26 mouse cellular contexts compared by ENCODE assay signal in the genomic region with DNA sequence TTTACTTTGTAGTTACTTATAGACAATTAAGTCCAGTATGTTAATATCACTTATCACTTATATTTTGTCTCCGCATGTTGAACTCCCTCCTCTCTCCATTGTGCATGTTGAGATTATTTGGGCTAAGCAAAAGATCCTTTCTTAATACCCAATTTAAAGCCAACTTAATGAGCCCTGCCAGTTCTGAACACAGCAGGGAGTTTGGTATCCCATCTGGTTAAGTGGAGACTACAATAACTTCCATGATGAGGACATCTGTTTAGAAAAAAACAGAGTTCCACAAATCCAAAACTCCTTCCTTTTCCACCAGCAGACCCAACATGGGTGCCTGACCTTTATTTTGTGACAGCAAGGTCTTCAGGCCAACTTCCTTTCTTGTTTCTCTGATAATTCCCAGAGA.
DNase-seq lines count a peak whose midpoint lies in the region; ATAC-seq and TF ChIP-seq lines count a peak whose summit lies in the region.
"Had no signal": no experiment of that assay in that cellular context is flagged by ENCODE, and none has a peak within 500 bp of the region (broad histone marks: within the 10 kb centered on the region; RNA-seq: fewer than 3 reads in every experiment).

No protein-coding gene starts in this region.

- H3K36me3 ChIP-seq in forebrain, embryonic 12.5 days (replicated peaks), result no peaks in the 10 kb centered on the region
- no peaks in the 10 kb centered on the region for H3K36me3 ChIP-seq in forebrain, embryonic 16.5 days (ENCODE audit: control insufficient read depth, insufficient read depth)
- H3K36me3 ChIP-seq in hindbrain, postnatal 0 days (ENCODE audit: insufficient read depth, low read length), result no peaks in the 10 kb centered on the region
- no peaks in the 10 kb centered on the region for H3K36me3 ChIP-seq in hindbrain, embryonic 16.5 days (ENCODE audit: control insufficient read depth, insufficient read depth, low read length)
- H3K36me3 ChIP-seq: embryonic facial prominence, embryonic 10.5 days; embryonic facial prominence, embryonic 13.5 days; hindbrain, embryonic 12.5 days; hindbrain, embryonic 15.5 days had no signal

- no peaks in the 10 kb centered on the region for H3K9me3 ChIP-seq in forebrain, embryonic 12.5 days
- no peaks in the 10 kb centered on the region for H3K9me3 ChIP-seq in forebrain, embryonic 16.5 days (ENCODE audit: control insufficient read depth, low read length)
- no peaks in the 10 kb centered on the region for H3K9me3 ChIP-seq in hindbrain, postnatal 0 days (ENCODE audit: low read length)
- no peaks in the 10 kb centered on the region for H3K9me3 ChIP-seq in hindbrain, embryonic 16.5 days (ENCODE audit: control insufficient read depth, low read length)
- H3K9me3 ChIP-seq: embryonic facial prominence, embryonic 10.5 days; embryonic facial prominence, embryonic 13.5 days; hindbrain, embryonic 12.5 days; hindbrain, embryonic 15.5 days had no signal

- DNase-seq in hindbrain, postnatal 0 days (ENCODE audit: low spot score), result peak; percentile 19
- DNase-seq in brain, embryonic 14.5 days (ENCODE audit: low read depth), result peak; percentile 52
- peak; percentile 79 for DNase-seq in retina, postnatal 1 day
- DNase-seq in adipocyte (ENCODE audit: low spot score), result no peak
- DNase-seq: adrenal gland, adult 8-10 months; adrenal gland, postnatal 25 days; cerebellum, adult 18-20 months; cerebellum, adult 9-10 months; cerebellum, postnatal 36 days; embryo, embryonic 11 days; gastrocnemius, postnatal 10 days; heart, adult 11 months; kidney, adult 18-20 months; kidney, adult 9 months had no signal

- no peak for TF ChIP-seq POLR2A in brain, embryonic 14.5 days (IDR thresholded peaks at IDR 0.05; ENCODE audit: borderline replicate concordance, extremely low read depth, insufficient read depth, insufficient read length, poor library complexity, severe bottlenecking)

- H3K9ac ChIP-seq in forebrain, embryonic 12.5 days, result no peak overlapping the region
- H3K9ac ChIP-seq in forebrain, embryonic 16.5 days (replicated peaks; ENCODE audit: low read depth, low read length), result no peak overlapping the region
- no peak overlapping the region for H3K9ac ChIP-seq in hindbrain, postnatal 0 days (replicated peaks; ENCODE audit: low read length)
- no peak overlapping the region for H3K9ac ChIP-seq in hindbrain, embryonic 16.5 days (ENCODE audit: low read depth, low read length)
- H3K9ac ChIP-seq: embryonic facial prominence, embryonic 13.5 days; hindbrain, embryonic 12.5 days; hindbrain, embryonic 15.5 days had no signal

- no peak for TF ChIP-seq CTCF in hindbrain, postnatal 0 days (IDR thresholded peaks at IDR 0.05; ENCODE audit: low read depth)
- no peak for TF ChIP-seq CTCF in brain, embryonic 14.5 days (IDR thresholded peaks at IDR 0.05; ENCODE audit: borderline replicate concordance, extremely low read depth, insufficient read depth, insufficient read length)

- H3K4me2 ChIP-seq in forebrain, embryonic 12.5 days, result no peak overlapping the region
- no peak overlapping the region for H3K4me2 ChIP-seq in forebrain, embryonic 16.5 days (ENCODE audit: low read length)
- H3K4me2 ChIP-seq in hindbrain, postnatal 0 days (ENCODE audit: low read depth, low read length), result no peak overlapping the region
- H3K4me2 ChIP-seq in hindbrain, embryonic 16.5 days (ENCODE audit: low read length), result no peak overlapping the region
- H3K4me2 ChIP-seq: embryonic facial prominence, embryonic 13.5 days; heart, embryonic 11.5 days; hindbrain, embryonic 12.5 days; hindbrain, embryonic 15.5 days had no signal

- WGBS in forebrain, embryonic 12.5 days, result 74% methylated on average over 1 of the region's 1 CpGs
- 38% methylated on average over 1 of the region's 1 CpGs for WGBS in forebrain, embryonic 16.5 days
- WGBS in hindbrain, postnatal 0 days, result 70% methylated on average over 1 of the region's 1 CpGs
- WGBS in hindbrain, embryonic 16.5 days, result 79% methylated on average over 1 of the region's 1 CpGs

- no peak overlapping the region for H3K4me3 ChIP-seq in forebrain, embryonic 12.5 days (replicated peaks)
- H3K4me3 ChIP-seq in forebrain, embryonic 16.5 days (replicated peaks; ENCODE audit: low read length), result no peak overlapping the region
- no peak overlapping the region for H3K4me3 ChIP-seq in hindbrain, postnatal 0 days (ENCODE audit: low read length)
- no peak overlapping the region for H3K4me3 ChIP-seq in hindbrain, embryonic 16.5 days (ENCODE audit: low read length)
- H3K4me3 ChIP-seq: embryonic facial prominence, embryonic 10.5 days; embryonic facial prominence, embryonic 13.5 days; erythroblast, embryonic 14.5 days; hindbrain, embryonic 12.5 days; hindbrain, embryonic 15.5 days had no signal

- 0 out of 2 replicates have a peak, but pooled peaks have one; percentile 17 for ATAC-seq in forebrain, embryonic 12.5 days (ENCODE audit: low FRiP score)
- no peak for ATAC-seq in forebrain, embryonic 16.5 days
- no peak for ATAC-seq in hindbrain, postnatal 0 days
- no peak for ATAC-seq in hindbrain, embryonic 16.5 days
- ATAC-seq: CD4-positive, CD25-positive, alpha-beta regulatory T cell, adult 4 months; inflammation-experienced regulatory T-cells, adult 6 months; intestine, embryonic 16.5 days had no signal

- H3K27me3 ChIP-seq in forebrain, embryonic 12.5 days, result no peaks in the 10 kb centered on the region
- no peaks in the 10 kb centered on the region for H3K27me3 ChIP-seq in forebrain, embryonic 16.5 days (replicated peaks; ENCODE audit: control insufficient read depth, insufficient read depth, low read length)
- H3K27me3 ChIP-seq in hindbrain, postnatal 0 days (ENCODE audit: insufficient read depth, low read length), result no peaks in the 10 kb centered on the region
- no peaks in the 10 kb centered on the region for H3K27me3 ChIP-seq in hindbrain, embryonic 16.5 days (replicated peaks; ENCODE audit: control insufficient read depth, insufficient read depth, low read length)
- H3K27me3 ChIP-seq: embryonic facial prominence, embryonic 13.5 days; hindbrain, embryonic 12.5 days; hindbrain, embryonic 15.5 days had no signal

- H3K4me1 ChIP-seq in forebrain, embryonic 12.5 days, result no peaks in the 10 kb centered on the region
- H3K4me1 ChIP-seq in forebrain, embryonic 16.5 days (replicated peaks; ENCODE audit: control insufficient read depth, insufficient read depth, low read length), result no peaks in the 10 kb centered on the region
- H3K4me1 ChIP-seq in hindbrain, postnatal 0 days (ENCODE audit: insufficient read depth, low read length), result no peaks in the 10 kb centered on the region
- no peaks in the 10 kb centered on the region for H3K4me1 ChIP-seq in hindbrain, embryonic 16.5 days (ENCODE audit: control insufficient read depth, insufficient read depth, low read depth, low read length)
- H3K4me1 ChIP-seq: embryonic facial prominence, embryonic 10.5 days; embryonic facial prominence, embryonic 13.5 days; hindbrain, embryonic 12.5 days; hindbrain, embryonic 15.5 days had no signal

- H3K27ac ChIP-seq in forebrain, embryonic 12.5 days, result no peak overlapping the region
- H3K27ac ChIP-seq in forebrain, embryonic 16.5 days (ENCODE audit: low read length), result no peak overlapping the region
- H3K27ac ChIP-seq in hindbrain, postnatal 0 days, result no peak overlapping the region
- H3K27ac ChIP-seq in hindbrain, embryonic 16.5 days (ENCODE audit: low read depth, low read length), result no peak overlapping the region
- H3K27ac ChIP-seq: embryonic facial prominence, embryonic 10.5 days; embryonic facial prominence, embryonic 13.5 days; hindbrain, embryonic 12.5 days; hindbrain, embryonic 15.5 days had no signal
